Mouse (Mus musculus) heart, embryonic 13.5 days (tissue): ENCODE measurements at regions not wholly inside any gene's neighbourhood (a gene's known extent, or its start where the extent isn't known, plus 50 kb on each side); places are given as distances from the start of the nearest gene placed in this dataset.

ENCODE experiments used
- ATAC-seq: fragments of 200-750 bp; cut with Nextera tagmentation; 2 replicates; pipeline ENCODE4 v1.8.0; 2017; ENCODE audit warnings: moderate TSS enrichment; ENCODE audit not compliant: insufficient number of reproducible peaks, low FRiP score, low TSS enrichment; ENCODE audit errors: extremely low read depth
- H3K27ac ChIP-seq: fragments of 300-500 bp; sonication (generic); replicated peaks from 2 replicates; pipeline ENCODE4 v1.5.1; 2015; ENCODE audit warnings: moderate library complexity, mild to moderate bottlenecking, inconsistent platforms
- H3K27me3 ChIP-seq: fragments of 300-500 bp; sonication (generic); replicated peaks from 2 replicates; pipeline ENCODE4 v1.6.1; 2015; ENCODE audit warnings: mild to moderate bottlenecking, inconsistent platforms
- H3K36me3 ChIP-seq: fragments of 300-500 bp; sonication (generic); 2 replicates; pipeline ENCODE4 v1.6.1; 2015; ENCODE audit warnings: mild to moderate bottlenecking, inconsistent platforms
- H3K4me1 ChIP-seq: fragments of 300-500 bp; sonication (generic); 2 replicates; pipeline ENCODE4 v1.6.1; 2015; ENCODE audit warnings: inconsistent platforms
- H3K4me2 ChIP-seq: fragments of 300-500 bp; sonication (generic); 2 replicates; pipeline ENCODE4 v1.6.1; 2015; ENCODE audit warnings: inconsistent platforms, mild to moderate bottlenecking, moderate library complexity
- H3K4me3 ChIP-seq: fragments of 300-500 bp; sonication (generic); 2 replicates; pipeline ENCODE4 v1.5.1; 2015; ENCODE audit warnings: moderate library complexity, mild to moderate bottlenecking, inconsistent platforms
- H3K9ac ChIP-seq: fragments of 300-500 bp; sonication (generic); 2 replicates; pipeline ENCODE4 v1.6.1; 2015; ENCODE audit warnings: inconsistent platforms, mild to moderate bottlenecking, moderate library complexity
- H3K9me3 ChIP-seq: fragments of 300-500 bp; sonication (generic); 2 replicates; pipeline ENCODE4 v1.6.1; 2016; ENCODE audit warnings: inconsistent platforms
- WGBS: fragments of 180-500 bp; shearing (Covaris S2); methylation state at CpG from one replicate; pipeline ENCODE4 v1.1.7; 2015; ENCODE audit warnings: mixed read lengths; 5-methylcytosine and 5-hydroxymethylcytosine counted together

- H3K4me1 ChIP-seq, result no peaks in the 10 kb centered on the region
- no peaks in the 10 kb centered on the region for H3K27me3 ChIP-seq
- H3K4me2 ChIP-seq, result no peak overlapping the region
- no peaks in the 10 kb centered on the region for H3K9me3 ChIP-seq
- ATAC-seq, result no peak
- no peaks in the 10 kb centered on the region for H3K36me3 ChIP-seq
- 85% methylated on average over 12 of the region's 12 CpGs for WGBS
- H3K9ac ChIP-seq, result no peak overlapping the region
- no peak overlapping the region for H3K27ac ChIP-seq
- H3K4me3 ChIP-seq, result no peak overlapping the region
These were observed 54.3 kb upstream of the Krtap11-1 start for GRCm38 (mm10) chr16:89625253-89625652.
